Mouse (Mus musculus) midbrain, embryonic 10.5 days (tissue): ENCODE measurements at regions not wholly inside any gene's neighbourhood (a gene's known extent, or its start where the extent isn't known, plus 50 kb on each side); places are given as distances from the start of the nearest gene placed in this dataset.

ENCODE experiments used
- DNase-seq: peaks from one replicate; pipeline ENCODE4 v3.0.0-alpha.2; 2017; ENCODE audit warnings: low spot score
- H3K27ac ChIP-seq: fragments of 300-500 bp; sonication (generic); replicated peaks from 2 replicates; pipeline ENCODE4 v1.5.1; 2016; ENCODE audit warnings: mild to moderate bottlenecking
- H3K27me3 ChIP-seq: fragments of 300-500 bp; sonication (generic); 2 replicates; pipeline ENCODE4 v1.6.1; 2016; ENCODE audit warnings: low read depth, mild to moderate bottlenecking; ENCODE audit not compliant: poor library complexity, severe bottlenecking
- H3K36me3 ChIP-seq: fragments of 300-500 bp; sonication (generic); 2 replicates; pipeline ENCODE4 v1.6.1; 2016; ENCODE audit warnings: mild to moderate bottlenecking, moderate library complexity
- H3K4me1 ChIP-seq: fragments of 300-500 bp; sonication (generic); 2 replicates; pipeline ENCODE4 v1.6.1; 2016
- H3K4me3 ChIP-seq: fragments of 300-500 bp; sonication (generic); 2 replicates; pipeline ENCODE4 v1.5.1; 2016; ENCODE audit warnings: mild to moderate bottlenecking, moderate library complexity
- H3K9me3 ChIP-seq: fragments of 300-500 bp; sonication (generic); replicated peaks from 2 replicates; pipeline ENCODE4 v1.6.1; 2016; ENCODE audit warnings: mild to moderate bottlenecking
- WGBS: fragments of 180-500 bp; shearing (Covaris S2); methylation state at CpG from one replicate; pipeline ENCODE4 v1.1.7; 2016; 5-methylcytosine and 5-hydroxymethylcytosine counted together

DNA sequence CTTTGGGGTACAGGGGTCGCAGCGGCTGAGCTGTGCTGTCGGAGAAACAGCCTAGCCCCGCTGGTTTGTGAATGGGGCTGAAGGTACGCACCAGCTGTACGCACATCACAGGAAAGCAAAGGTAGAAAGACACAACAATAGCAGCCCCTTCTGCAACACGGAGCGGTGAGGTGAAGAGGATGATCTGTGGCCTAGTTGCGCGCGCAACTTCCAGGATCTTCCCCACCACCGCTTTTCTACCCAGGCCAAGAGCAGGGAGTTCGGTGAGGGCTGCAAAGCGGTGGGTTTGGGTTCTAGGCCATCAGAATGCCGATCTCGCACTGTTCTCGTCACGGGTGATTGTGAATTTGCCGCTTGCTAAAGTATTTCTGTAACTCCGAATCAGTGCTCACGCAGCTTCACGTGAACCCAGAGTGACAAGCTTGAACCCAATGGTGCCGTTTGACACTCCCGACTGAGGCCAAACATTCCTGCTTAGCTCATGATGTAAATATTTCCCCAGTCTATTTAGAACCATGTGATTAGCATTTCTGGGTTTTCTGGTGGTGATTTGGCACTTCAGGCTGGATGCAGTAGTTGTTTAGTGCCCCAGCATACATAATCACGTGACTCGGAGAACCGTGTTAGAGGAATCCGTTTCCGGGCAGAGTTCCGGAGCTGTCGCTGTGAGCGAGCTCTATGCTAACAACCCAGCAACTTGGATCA, 54.7 kb downstream of the Cryaa start:
- WGBS: 94% methylated on average over 32 of the region's 32 CpGs
- peaks cover 30% of the 10 kb centered on the region for H3K4me1 ChIP-seq

GRCm38 (mm10) chr17:31734521-31734920, 56.9 kb downstream of the Cryaa start:
- Histone ChIP-seq H3K27me3 (no peaks in the 10 kb centered on the region), H3K36me3 (no peaks in the 10 kb centered on the region), H3K9me3 (no peaks in the 10 kb centered on the region), H3K27ac (no peak overlapping the region), H3K4me3 (no peak overlapping the region), H3K4me1 (peaks cover 17% of the 10 kb centered on the region)
- DNase-seq: no peak
- WGBS: 31% methylated on average over 7 of the region's 7 CpGs

More for the DNA sequence above, 54.7 kb downstream of the Cryaa start:
- DNase-seq: no peak
- H3K27ac ChIP-seq: no peak overlapping the region
- no peaks in the 10 kb centered on the region for H3K9me3 ChIP-seq
- peaks cover 6% of the 10 kb centered on the region; the same call in 1 of the 2 replicates for H3K27me3 ChIP-seq
- no peak overlapping the region for H3K4me3 ChIP-seq
- H3K36me3 ChIP-seq: no peaks in the 10 kb centered on the region

DNA sequence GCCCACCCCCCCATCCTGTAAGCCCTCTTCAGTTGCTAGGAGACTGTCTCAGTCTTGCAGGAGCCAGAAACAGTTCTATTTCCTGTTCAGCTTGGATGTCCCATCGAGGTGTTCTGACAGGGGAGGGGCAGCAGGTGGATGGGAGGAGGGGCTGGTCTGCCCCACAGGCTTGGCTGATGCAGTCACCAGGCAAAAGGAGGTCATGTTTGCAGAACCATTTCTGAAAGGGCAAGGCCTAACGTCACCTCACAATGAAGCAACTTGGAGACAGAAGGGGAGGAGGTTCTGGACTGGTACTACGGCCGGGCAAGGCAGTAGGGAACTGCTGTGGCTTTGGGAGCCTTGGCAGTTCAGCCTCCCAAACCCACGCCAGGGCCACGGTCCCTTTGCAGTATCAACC, 59.1 kb downstream of the Cryaa start:
- Histone ChIP-seq H3K9me3 (no peaks in the 10 kb centered on the region), H3K4me1 (peaks cover 19% of the 10 kb centered on the region), H3K27me3 (no peaks in the 10 kb centered on the region), H3K27ac (no peak overlapping the region), H3K4me3 (no peak overlapping the region), H3K36me3 (no peaks in the 10 kb centered on the region)
- no peak for DNase-seq
- 85% methylated on average over 6 of the region's 6 CpGs for WGBS

GRCm38 (mm10) chr17:31738249-31738648, 60.6 kb downstream of the Cryaa start:
- H3K36me3 ChIP-seq: no peaks in the 10 kb centered on the region
- peaks cover 19% of the 10 kb centered on the region for H3K4me1 ChIP-seq
- no peak for DNase-seq
- no peaks in the 10 kb centered on the region for H3K27me3 ChIP-seq
- H3K4me3 ChIP-seq: no peak overlapping the region
- 71% methylated on average over 3 of the region's 3 CpGs for WGBS
- no peaks in the 10 kb centered on the region for H3K9me3 ChIP-seq
- H3K27ac ChIP-seq: no peak overlapping the region

GRCm38 (mm10) chr17:31739586-31739985, 62.0 kb downstream of the Cryaa start:
- H3K27ac ChIP-seq: no peak overlapping the region

DNA sequence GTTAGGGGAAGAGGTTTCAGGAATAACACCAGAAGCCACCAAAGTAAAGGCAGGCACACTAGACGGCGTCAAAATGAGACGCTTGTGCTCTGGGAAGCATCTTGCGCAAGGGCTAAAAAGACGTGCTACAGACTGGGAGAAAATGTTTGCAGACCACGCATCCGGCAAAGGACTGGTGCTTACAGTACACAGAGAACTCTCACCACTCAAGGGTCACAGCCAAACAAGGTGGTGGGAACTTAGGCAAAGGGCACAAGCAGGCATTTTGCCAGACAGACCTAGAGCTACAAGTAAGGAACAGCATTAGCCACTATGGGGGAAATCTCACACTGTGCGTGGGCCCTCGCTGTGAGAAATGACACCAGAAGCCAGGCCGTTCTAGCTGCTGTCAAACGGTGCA, 62.5 kb downstream of the Cryaa start:
- Histone ChIP-seq H3K4me1 (peaks cover 12% of the 10 kb centered on the region; the same call in 1 of the 2 replicates), H3K36me3 (no peaks in the 10 kb centered on the region), H3K27me3 (no peaks in the 10 kb centered on the region), H3K9me3 (no peaks in the 10 kb centered on the region), H3K27ac (no peak overlapping the region), H3K4me3 (no peak overlapping the region)
- 87% methylated on average over 11 of the region's 11 CpGs for WGBS
- no peak for DNase-seq

More at GRCm38 (mm10) chr17:31739586-31739985, 62.0 kb downstream of the Cryaa start:
- no peak for DNase-seq
- H3K9me3 ChIP-seq: no peaks in the 10 kb centered on the region
- WGBS: 80% methylated on average over 11 of the region's 11 CpGs
- H3K36me3 ChIP-seq: no peaks in the 10 kb centered on the region
- no peaks in the 10 kb centered on the region for H3K27me3 ChIP-seq
- peaks cover 16% of the 10 kb centered on the region for H3K4me1 ChIP-seq
- no peak overlapping the region for H3K4me3 ChIP-seq

DNA sequence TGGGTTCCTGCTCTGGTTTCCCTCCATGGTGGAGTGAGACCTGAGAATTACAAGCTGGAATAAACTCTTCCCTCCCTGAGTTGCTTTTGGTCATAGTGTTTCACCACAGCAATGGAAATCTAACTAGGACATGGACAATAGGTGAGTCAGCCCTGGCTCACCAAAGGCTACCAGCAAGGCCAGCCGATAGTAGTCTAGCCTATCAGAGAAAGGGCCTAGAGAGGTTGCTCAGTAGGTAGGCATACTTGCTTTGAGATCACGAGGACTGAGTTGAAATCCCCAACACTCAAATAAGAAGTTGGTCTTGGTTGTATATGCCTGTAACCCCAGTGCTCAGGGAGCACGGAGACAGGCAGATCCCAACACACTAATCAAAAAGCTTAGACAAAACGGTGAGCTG, 66.0 kb downstream of the Cryaa start:
- H3K4me3 ChIP-seq: no peak overlapping the region
- H3K9me3 ChIP-seq: no peaks in the 10 kb centered on the region
- H3K27ac ChIP-seq: no peak overlapping the region
- 90% methylated on average over 4 of the region's 4 CpGs for WGBS
- no peak for DNase-seq
- no peaks in the 10 kb centered on the region for H3K36me3 ChIP-seq
- 0 out of 2 replicates have a peak, but pooled peaks cover 4% of the 10 kb centered on the region for H3K27me3 ChIP-seq
- H3K4me1 ChIP-seq: peaks cover 23% of the 10 kb centered on the region

DNA sequence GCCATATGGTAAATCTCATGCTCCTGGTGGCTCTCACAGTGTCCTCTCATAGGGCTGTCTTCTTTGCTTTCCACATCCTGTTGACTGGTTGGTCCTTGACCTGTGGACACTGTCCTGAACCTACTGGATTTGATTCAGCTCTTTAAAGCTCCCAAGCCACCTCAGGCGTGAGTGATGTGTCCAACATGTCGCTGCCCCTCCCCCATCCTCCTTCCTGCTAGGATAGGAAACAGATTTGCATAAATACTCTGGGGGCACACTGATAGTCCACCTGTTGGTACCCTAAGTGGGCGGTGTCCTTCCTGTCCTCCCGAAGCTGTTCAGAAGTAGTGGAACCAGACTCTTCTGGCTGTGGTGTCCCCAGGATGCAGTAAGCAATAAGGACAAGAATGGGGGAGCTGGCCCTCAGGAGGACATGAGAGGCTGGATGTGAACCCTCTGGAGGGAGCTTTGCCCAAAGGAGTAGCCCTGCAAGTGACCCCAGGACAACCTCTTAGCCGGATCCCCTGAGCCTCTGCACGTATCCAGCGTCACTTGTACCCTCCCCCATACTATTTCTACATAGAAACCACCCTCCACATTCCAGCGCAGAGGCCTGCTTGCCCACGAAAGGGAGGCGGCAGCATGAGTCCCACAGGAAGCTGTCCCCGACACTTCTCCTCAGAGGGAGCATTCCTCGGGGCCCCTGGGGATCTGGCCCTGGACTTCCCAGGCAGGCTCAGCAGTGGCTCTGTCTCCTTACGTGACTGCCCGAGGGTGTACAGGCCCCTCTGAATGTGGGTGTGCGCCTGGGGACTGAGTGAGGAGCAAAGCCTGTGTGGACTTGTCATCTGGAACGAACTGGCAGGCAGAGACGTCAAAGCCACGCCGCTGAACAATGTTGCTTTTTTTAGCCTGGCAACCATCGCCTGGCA, 68.8 kb downstream of the Cryaa start:
- Histone ChIP-seq H3K27ac (peak overlapping the region; percentile 61), H3K36me3 (no peaks in the 10 kb centered on the region), H3K27me3 (0 out of 2 replicates have a peak, but pooled peaks cover 4% of the 10 kb centered on the region), H3K4me1 (peaks cover 13% of the 10 kb centered on the region), H3K4me3 (no peak overlapping the region), H3K9me3 (no peaks in the 10 kb centered on the region)
- WGBS: 56% methylated on average over 20 of the region's 20 CpGs
- no peak for DNase-seq

DNA sequence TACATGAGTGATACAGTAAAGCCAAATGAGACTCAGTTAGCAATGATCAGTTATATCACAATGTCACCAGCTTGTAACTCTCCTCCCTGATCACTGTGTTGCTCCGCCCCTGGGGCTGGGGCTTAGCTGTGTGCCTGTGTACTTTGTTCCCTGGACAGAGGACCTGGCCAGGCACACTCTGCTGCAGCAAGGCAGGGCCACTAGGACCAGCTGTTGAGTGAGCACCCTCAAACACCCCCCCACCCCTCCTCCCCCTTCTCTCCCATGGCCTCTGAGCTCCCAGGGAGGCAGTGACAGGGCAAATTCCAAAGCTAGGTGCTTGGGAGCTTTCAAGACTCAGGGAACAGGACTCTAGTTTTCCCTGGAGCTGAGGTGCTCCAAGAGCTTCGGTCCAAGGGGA, 70.0 kb downstream of the Cryaa start:
- Histone ChIP-seq H3K27ac (0 out of 2 replicates have a peak overlapping the region, but pooled peaks have one; percentile 17), H3K9me3 (no peaks in the 10 kb centered on the region), H3K4me1 (peaks cover 11% of the 10 kb centered on the region), H3K27me3 (0 out of 2 replicates have a peak, but pooled peaks cover 4% of the 10 kb centered on the region), H3K36me3 (no peaks in the 10 kb centered on the region), H3K4me3 (no peak overlapping the region)
- WGBS: 86% methylated on average over 2 of the region's 2 CpGs
- DNase-seq: no peak

- DNase-seq: no peak
- H3K36me3 ChIP-seq: no peaks in the 10 kb centered on the region
- no peaks in the 10 kb centered on the region for H3K9me3 ChIP-seq
- H3K27me3 ChIP-seq: 0 out of 2 replicates have a peak, but pooled peaks cover 4% of the 10 kb centered on the region
- no peak overlapping the region for H3K27ac ChIP-seq
- 85% methylated on average over 2 of the region's 2 CpGs for WGBS
- H3K4me3 ChIP-seq: no peak overlapping the region
- peaks cover 14% of the 10 kb centered on the region for H3K4me1 ChIP-seq
Measured at GRCm38 (mm10) chr17:31748158-31748557, 70.6 kb downstream of the Cryaa start.

GRCm38 (mm10) chr17:31748971-31749370, 71.4 kb downstream of the Cryaa start:
- WGBS: 85% methylated on average over 6 of the region's 6 CpGs
- Histone ChIP-seq H3K4me3 (no peak overlapping the region), H3K27me3 (0 out of 2 replicates have a peak, but pooled peaks cover 4% of the 10 kb centered on the region), H3K36me3 (no peaks in the 10 kb centered on the region), H3K4me1 (peaks cover 17% of the 10 kb centered on the region), H3K27ac (no peak overlapping the region), H3K9me3 (no peaks in the 10 kb centered on the region)
- no peak for DNase-seq

DNA sequence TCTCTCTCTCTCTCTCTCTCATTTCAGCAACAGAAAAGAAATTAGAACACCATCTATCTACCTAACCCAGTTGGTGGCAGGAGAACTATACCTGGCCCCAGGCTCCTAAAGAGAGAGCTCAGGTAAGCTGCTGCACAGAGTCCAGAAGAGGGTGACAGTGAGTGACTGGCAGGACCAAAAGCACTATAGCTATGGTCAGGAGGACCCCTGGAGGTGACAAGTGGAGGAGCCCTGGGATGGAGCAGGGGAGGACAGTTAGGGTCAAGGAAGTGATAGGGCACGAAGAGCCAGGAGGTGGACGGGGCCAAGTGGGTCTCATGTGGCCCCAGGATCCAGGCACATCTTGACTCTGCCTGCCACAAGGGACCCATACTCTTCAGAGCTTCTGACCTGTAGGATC, 73.7 kb downstream of the Cryaa start:
- Histone ChIP-seq H3K27me3 (0 out of 2 replicates have a peak, but pooled peaks cover 4% of the 10 kb centered on the region), H3K36me3 (no peaks in the 10 kb centered on the region), H3K4me3 (no peak overlapping the region), H3K9me3 (peaks cover 7% of the 10 kb centered on the region; the same call in 1 of the 2 replicates), H3K27ac (no peak overlapping the region), H3K4me1 (peaks cover 14% of the 10 kb centered on the region)
- 71% methylated on average over 2 of the region's 2 CpGs for WGBS
- DNase-seq: no peak
